Mouse (Mus musculus) liver, postnatal 0 days (tissue): Measurements from ENCODE around the gene Efcab14.

Experiments
- CTCF ChIP-seq: sonication (generic); IDR thresholded peaks from 2 replicates; pipeline ENCODE4 v1.5.1; 2016; ENCODE audit warnings: antibody characterized with exemption, low read depth
- EP300 ChIP-seq: IDR thresholded peaks from 2 replicates; pipeline ENCODE4 v1.6.1; 2016; ENCODE audit warnings: antibody characterized with exemption, low read depth, mild to moderate bottlenecking

DNA sequence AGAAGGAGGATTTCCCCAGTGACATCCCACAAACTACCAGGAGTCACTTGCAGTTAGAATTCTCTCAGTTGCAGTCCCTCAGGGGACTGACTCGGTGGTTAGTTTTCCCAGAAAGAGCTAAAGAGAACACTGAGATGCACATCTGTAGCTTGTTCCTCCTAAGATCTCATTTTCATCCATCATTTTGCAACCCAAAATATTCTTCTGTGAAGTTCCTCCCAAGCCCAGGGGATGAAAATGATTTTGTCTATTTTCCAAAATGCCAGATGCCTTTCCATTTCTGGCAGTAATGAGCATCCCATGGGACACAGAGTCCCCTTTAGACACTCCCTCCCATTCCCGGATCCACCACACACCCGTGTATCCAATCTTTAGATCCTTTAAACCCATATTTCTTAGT is 36.1 kb upstream of the Efcab14 start:
- TF ChIP-seq CTCF = no peak
- no peak for TF ChIP-seq EP300
